Mouse (Mus musculus) MN1 (cell line): ENCODE measurements around the gene Olfr523.

Experiments used
- DNase-seq: peaks from one replicate; pipeline ENCODE4 v3.0.0-alpha.2; 2016; ENCODE audit warnings: low spot score

Olfr523 gene

DNA sequence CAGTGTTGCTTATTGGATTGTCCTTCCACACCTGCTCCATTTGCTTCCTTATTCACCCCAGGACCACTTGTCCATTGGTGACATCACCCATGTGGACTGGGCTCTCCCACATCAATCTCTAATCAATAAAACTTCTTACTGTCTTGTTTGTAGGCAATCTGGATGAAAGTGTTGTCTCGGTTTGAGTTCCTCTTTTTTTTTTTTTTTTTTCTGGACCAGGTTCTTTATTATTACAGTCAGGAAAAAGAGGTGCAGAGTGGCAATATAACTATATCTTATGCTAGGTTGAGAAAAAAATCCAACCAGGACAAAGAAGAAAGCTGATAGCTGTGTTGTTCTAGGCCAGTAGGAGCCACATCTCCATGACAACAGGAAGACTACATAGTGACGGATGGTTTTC lies 7.7 kb downstream of the Olfr523 start:
- DNase-seq, result no peak

DNA sequence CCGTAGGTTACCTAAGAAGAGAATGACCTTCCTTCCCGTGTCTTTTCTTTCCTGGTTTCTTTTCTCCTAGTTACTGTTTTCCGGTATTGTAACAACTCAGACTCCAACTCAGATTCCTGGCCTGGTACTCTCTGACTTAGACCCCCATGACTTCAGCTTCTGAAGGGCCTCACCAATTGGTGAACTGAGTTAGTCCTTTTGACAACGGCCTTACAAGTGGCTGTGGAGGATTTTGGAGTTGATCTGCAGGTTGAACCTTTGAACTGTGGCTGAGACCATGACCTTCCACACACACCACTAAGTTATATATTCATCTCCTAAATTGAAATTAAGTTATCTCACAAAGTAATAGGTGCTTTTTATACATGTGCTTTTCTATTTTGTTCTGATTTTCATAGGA lies 11.2 kb downstream of the Olfr523 start:
- no peak for DNase-seq

DNA sequence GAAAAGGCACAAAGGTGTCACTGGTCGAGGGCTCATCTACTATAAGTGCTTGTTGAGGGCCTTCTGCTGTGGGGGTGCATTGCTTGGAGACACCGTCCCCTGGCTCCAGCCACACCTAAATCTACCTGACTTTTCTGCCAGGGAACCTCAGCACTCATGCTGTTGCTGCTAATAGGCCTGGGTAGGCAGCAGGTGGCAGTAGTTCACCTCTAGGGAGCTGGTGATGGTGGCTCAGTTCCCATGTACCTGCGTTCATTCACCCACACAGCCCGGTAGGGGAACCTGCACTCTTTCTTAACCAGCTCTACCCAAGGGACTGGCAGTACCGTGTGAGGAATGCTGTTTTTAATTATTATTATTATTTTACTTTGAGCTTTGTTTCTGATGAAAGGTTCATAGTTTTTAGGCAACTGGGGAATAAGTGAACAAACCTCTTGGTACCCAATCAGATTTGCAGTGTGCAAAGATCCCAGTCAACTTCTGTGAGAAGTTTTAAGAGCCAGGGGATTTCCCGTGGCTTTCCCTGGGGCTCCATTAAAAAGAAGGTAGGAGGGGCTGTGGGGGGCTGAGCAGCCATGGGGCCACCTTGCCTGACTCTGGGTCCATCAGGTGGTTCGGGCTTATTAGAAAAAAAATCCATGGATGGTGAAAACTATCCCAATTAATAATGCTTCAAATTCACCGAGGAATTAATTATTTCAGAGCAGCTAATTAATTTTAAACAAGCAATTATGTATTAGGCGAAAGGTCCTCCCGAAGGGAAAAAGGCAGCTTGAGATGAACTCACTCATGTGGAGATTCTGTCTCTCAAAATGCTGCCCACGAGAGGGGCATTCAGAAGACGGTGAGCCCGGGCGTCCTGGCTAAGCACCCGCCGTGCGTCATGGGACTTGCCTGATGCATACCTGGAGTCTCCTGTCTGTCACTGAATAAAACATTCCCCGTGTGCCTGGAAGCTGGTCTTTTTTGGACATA lies 13.9 kb downstream of the Olfr523 start:
- DNase-seq, result no peak

DNA sequence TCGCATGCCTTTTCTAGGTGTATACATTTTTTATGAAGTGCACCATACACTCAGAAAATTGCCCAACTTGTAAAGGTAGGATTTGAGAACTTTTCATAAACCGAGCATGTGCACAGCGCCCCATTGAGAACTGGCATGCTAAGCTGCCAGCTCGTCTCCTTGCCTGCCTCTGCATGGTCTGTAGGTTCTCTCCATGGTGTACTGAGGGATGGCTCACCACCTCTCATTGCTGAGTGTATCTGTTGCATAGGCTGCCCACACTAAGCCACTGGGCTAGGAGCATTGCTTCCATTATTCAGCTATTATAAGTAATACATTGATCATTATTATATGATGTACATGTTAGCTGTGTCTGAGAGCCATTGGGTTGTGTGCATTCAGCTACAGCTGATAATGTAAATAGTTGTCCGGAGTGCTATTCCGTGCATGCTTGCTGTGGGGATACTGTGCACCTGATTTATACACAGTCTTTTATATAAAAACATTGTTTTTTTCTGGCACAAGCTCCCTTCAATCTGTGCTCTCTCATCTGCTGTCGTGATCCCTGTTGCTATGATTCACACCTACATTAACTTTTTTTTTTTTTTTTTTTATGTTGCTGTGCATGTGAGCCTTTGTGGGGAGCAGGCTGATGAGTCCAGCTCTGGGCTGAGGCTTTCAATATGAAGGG lies 14.8 kb downstream of the Olfr523 start:
- DNase-seq, result no peak

DNA sequence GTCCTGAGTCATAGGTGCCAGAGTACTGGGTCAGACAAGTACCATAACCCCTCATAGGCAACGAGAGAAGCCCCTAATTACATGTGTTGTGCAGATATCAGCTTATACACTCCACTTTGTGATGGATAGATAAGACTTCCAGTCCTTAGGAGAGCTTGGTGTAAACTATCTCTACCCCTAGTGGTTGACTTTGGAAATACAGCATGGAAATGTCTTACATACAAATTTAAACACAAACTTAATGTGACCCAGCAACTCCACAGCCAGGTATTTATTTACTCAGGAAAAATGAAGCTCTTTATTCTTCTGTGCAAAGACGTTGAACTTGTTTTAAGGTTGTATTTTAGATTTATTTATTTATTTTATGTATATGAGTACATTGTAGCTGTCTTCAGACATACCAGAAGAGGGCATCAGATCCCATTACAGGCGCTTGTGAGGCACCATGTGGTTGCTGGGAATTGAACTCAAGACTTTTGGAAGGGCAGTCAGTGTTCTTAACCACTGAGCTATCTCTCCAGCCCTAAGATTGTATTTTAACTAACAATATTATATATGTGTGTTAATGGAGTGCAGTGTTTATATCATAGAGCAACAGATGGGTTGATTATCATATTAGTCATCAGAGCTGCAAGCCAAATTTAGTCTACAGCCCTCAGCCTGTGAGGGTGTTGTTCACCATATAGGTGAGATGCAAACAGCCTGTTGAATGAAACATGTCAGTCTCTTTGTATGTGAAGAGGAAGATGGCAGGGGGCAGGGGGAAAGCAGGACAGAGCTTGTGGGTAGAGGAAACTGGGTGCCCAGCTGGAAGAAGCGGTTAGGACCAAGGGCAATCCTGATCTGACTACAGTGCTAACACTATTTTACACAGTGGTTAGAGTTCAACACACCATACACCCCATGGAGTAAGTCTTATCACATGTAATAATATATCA lies 15.6 kb downstream of the Olfr523 start:
- DNase-seq, result peak; percentile 23

DNA sequence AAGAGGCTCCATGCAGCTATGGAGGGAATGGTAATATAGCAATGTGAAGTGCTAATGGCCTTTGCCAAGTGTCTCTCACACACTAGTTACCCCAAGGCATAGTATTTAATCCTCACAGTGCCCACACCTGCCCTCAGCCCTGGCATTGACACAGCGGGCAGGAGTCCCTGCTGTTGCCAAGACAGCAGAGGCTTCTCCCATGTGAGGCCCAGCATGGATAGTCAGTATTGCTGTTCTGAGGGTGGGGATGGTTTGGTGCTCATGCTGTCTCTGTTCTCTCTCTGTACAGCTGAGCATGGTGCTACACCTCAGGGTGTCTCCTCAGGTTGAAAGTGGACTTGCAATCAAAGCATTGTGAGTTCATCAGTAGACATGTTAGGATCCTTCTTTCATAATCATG lies 17.4 kb downstream of the Olfr523 start:
- DNase-seq, result no peak

DNA sequence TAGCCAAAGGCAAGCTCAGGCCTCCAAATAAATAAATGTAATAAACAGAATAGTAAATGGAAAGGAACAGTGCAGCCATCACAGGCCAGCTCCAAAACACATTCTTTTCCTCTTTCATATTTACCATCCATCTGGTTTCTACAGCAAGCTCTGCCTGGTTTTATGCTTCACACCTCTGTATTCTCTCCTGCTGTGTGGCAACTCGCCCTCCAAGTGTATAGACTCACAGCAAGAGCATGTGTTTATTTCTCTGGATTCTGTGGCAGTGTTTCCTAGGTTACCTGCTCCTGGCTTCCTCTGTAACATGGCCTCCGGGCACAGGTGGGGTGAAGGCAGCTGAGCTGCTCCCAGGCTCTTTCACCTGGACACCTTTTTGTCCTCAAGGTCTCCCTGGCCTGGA lies 19.4 kb downstream of the Olfr523 start:
- DNase-seq, result no peak

DNA sequence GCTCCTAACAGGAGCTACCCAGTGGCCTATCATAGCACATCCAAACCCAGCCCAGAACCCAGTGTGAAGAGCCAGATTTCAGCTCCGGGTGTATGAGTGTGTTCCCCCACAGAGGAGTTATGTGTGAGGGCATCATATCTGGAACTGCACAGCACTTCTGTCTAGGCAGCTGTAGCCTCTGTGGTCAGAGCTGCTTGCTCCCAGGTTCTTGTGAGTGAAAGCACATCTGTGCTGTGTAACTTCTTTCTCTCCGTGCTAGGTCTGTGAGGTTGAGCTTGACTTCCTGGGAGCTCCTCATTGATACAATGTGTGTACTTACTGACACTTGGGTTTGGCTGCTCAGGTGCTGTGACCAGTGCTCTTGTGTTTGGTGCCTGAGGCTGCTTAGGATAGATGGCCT lies 19.8 kb downstream of the Olfr523 start:
- no peak for DNase-seq

DNA sequence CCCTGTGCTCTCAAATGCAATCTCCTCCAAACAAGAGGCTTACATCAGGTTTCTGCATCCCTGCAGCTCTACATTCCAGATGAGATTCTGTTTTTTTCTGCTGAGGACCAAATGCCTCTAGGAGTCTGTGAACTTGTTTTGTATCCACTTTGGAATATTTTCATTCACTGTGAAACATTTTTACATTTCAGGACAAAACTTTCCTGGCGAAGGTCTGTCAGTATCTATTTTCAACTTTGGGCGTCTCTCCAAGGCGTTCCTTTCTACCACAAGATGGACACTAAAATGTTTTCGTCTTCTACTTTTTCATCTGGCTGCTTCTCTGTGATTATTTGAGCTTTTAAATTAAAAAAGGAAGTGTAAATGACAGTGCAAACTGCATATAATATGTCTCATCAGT lies 21.0 kb downstream of the Olfr523 start:
- no peak for DNase-seq

DNA sequence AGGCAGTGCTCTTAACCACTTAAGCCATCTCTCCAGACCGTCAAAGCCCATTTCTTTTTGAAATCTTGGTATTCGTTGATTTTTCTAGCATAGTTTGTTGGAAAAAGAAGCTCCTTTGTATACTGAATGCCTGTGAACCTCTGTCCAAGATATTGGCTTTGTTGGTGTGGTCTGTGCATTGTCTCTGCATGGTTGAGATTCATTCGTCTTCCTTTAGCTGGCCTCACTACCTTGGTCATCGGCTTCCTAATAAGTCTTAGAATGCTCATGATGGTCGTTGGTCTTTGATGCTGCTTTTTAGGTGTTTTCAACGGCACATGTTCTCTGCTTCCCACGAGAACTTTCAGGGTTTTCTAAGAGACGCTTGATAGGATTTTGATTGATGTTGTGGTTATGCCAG lies 23.0 kb downstream of the Olfr523 start:
- DNase-seq, result no peak

DNA sequence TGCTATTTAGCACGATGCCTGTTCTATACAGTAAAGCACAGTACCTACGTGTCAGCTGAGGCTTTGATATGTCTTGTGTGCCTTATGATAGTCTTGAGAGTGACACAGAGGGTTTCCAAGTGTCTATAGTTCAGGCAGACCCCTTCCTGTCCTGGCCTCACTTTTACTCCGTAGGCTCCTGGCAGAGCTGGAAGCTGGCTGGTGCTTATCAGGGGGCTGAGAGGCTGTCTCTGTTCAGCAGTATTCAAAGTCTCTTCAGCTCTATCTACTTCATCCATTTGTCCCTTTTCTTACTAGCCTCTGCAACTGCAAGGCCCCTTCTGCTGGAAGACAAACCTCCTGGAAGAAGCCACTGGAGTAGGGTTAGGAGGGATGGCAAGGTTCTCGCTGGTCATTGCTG lies 28.1 kb downstream of the Olfr523 start:
- no peak for DNase-seq

DNA sequence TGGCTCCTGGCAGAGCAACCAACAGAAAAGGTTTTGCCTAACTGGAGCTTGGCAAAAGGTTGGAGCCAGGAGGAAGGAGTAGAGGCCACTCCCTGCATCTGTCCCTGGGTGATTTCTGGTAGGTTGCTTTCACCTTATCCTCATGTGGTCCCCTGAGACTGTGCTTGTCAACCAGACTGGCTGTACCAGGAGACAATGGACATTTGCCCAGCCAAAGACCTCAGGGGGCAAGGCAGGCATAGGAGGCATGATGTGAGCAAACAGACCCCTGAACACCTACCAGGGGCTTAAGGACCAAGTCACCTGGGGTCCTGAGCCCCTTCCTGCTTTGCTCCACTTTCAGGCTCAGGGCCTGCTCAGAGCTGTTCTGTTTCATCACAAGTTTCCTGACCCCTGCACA lies 32.8 kb downstream of the Olfr523 start, which contains the start of gene Olfr524:
Olfr524 (minus strand) TSS at position 101 of the 400 bp plus-strand sequence.
- no peak for DNase-seq

DNA sequence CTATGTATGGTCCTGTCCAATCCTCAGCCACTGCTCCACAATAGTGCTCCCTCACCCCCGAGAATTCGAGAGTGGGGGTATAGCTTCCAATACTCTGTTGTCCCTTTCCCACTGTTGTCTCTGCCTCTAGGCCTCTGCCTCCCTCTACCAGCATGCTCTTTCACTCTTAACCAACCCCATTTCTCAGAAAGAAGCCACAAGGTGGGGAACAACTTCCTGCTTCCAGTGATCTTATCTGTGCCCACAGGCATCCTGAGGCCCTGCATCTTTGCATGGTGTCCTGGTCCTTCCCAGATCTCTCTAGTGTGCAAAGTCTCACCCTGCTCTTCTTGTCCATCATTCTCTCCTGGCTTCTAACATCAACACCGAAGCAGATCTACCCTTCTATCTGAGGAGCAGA lies 33.9 kb downstream of the Olfr523 start:
- DNase-seq, result no peak

DNA sequence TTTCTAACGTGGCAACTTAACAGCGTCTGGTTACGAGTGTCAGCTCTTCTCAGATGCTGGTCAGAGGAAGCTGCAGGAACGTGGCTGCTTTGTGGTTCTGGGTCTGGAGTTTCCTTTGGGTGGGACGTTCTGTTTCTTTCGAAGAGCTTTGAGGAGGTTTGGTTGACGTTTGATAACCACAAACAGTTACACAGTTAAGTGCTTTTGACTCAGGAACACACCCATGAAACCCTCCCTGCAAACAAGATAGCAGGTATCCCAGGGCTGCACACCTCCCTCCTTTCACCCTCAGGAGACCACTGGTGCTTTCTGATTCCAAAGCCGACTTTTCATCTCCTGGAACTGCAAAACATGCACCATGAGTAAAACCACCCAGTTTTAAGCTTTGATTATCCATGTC lies 35.1 kb downstream of the Olfr523 start:
- DNase-seq, result no peak

DNA sequence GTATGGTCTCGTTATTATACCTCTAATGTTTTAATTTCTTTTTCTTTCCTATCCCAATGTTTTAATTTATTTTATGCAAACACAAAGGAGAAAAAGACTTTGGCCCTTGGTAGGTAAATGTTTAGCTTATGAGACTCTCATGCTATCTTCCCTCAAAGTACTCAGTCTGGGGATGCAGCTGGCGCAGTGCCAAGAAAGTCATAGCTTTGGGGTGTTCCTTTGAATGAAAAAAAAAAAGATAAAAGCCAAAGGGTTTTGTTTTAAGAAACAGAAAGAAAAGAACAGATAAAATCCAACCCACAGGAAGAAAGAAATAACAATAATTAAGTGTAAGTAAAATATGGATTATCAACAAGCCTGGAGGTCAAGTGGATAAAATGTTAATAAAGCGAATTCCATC lies 35.7 kb downstream of the Olfr523 start:
- DNase-seq, result no peak

DNA sequence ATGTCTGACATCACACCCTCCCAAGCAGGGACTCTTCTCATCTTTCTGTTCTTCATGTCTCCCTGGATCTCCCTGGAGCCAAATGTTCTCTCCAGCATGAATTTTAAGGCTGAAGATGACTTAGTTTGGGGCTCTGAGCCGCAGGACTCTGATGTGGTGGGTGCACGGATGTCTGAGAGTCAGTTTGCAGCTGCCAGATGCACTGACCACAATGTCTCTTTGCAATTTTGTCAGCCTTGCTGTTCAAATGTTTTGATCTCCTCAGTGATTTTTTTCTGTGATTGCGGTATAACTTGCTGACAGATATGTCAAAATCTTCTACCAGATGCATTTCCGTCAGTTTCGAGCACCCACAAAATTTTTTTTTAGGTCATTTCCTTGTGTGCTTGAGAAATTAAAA lies 40.8 kb downstream of the Olfr523 start:
- no peak for DNase-seq

DNA sequence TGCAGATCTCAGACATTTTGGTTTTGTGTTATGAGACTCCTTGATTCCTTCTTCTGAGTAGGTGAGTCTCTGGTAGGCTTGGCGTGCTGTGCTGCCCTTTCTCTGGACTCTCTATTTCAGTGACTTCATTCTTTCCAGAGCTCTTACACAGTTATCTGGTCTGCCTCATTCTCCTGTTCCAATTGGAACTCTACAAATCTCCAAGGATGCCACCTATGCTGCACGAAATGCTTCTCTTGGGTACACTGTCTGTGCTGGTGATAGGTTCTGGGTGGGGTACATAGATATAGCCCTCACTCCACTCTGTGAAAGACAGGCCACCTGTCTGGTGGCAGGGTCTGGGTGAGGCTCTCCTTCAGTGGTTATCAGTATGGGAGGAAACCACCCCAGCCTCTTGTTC lies 45.0 kb downstream of the Olfr523 start, which contains the start of gene Cd163l1:
Cd163l1 (plus strand) TSS at position 301 of the 400 bp plus-strand sequence.
- no peak for DNase-seq

DNA sequence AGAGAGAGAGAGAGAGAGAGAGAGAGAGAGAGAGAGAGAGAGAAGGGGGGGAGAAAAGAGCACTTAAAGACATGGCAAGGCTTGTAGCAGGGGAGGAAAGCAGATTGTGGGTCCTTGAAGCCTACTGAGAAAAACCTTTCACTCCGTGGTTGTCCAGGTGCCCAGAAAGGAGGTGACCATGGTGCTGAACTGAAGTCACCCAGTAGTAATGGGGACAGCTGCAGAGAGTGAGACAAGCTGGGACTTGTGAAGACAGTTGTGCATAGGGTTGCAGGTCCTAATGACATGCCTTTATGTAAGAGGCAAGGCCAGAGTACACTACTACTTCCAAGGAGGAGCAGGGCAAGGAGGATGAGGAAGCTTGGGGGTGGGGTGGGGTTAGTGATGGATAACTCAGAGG lies 46.3 kb downstream of the Olfr523 start:
- no peak for DNase-seq

DNA sequence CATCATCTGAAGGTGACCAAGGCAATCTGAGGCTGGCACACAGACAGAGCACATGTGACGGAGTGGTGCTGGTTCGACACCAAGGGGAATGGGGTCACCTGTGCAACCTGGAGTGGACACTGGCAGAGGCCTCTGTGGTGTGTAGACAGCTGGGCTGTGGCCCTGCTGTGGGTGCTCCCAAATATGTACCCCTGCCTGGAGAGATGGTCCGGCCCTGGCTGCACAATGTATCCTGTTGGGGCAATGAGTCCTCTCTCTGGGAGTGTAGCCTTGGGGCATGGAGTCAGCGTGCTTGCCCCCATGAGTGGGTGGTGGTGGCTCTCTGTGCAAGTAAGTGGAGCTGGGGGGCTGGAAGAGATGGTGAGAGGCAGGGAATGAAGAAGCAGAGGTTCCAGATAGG lies 47.4 kb downstream of the Olfr523 start:
- no peak for DNase-seq

DNA sequence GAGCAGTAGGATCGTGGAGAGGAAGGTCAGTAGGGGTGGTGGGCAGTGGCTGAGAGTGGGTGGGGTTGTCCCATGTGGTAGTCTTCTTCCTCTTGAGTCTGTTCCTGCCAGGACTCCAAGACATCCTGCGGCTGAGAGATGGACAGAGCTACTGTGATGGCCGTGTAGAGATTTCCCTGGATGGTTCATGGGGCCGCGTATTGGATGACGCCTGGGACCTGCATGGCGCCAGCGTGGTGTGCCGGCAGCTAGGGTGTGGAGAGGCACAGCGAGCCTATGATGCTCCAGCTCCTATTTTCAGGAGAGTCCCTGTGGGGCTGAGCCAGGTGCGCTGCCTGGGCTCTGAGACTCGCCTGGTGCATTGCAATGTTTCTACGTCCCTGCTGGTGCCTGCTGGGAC lies 51.2 kb downstream of the Olfr523 start:
- DNase-seq, result no peak
